21 mouse cellular contexts compared by ENCODE assay signal in the genomic region with DNA sequence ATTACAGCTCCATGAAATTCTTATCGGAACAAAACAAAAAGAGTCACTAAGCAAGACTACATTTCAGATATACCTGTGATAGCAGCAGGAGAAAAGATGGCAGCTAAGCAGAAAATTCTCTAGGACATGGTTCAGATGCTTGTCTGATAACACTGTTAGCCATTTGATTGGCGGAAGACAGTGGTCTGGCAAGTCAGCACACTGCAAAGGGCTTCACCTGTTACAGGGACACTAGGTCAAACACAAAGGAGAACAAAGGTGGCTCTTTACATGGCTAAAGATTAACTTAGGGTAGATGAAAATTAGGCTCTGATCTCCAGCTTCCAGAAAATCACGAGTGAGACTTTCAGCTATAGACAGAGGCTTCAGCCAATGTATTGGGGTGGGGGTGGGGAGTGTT. TPM values are rescaled to one million over a fixed set of nuclear protein-coding genes. Genes with fewer than 3 reads are reported as not detected.
DNase-seq lines count a peak whose midpoint lies in the region; ATAC-seq lines count a peak whose summit lies in the region.
"Had no signal": no experiment of that assay in that cellular context is flagged by ENCODE, and none has a peak within 500 bp of the region (broad histone marks: within the 10 kb centered on the region; RNA-seq: fewer than 3 reads in every experiment).

A gene (minus strand): TSS at position 170 of the 400 bp plus-strand sequence.

- no peak within 1 kb of the TSS for H3K9ac ChIP-seq in intestine, embryonic 16.5 days (ENCODE audit: low read depth, low read length)
- no peak within 1 kb of the TSS for H3K9ac ChIP-seq in liver, embryonic 15.5 days
- H3K9ac ChIP-seq: heart, embryonic 15.5 days; limb, embryonic 13.5 days; midbrain, embryonic 12.5 days had no signal

- DNase-seq in kidney, adult 11 months, result peak; percentile 34
- no peak for DNase-seq in kidney, adult 18-20 months
- peak; percentile 62 for DNase-seq in large intestine, adult 2 months (ENCODE audit: low read depth, low spot score)
- DNase-seq in natural killer cell, adult 2 months (ENCODE audit: low spot score in 2 of 2), result no peak
- DNase-seq in adipocyte (ENCODE audit: low spot score), result no peak
- DNase-seq in frontal cortex, postnatal 10 days (ENCODE audit: low spot score in 2 of 2), result no peak
- DNase-seq: cerebellum, adult 9-10 months; gastrocnemius, postnatal 25 days; heart, adult 2 months; heart, postnatal 4 days; layer of hippocampus, postnatal 36 days; right cerebral cortex, postnatal 14 days had no signal

- H3K9me3 ChIP-seq in intestine, embryonic 16.5 days (ENCODE audit: control insufficient read depth, low read length), result no peaks in the 10 kb centered on the region
- H3K9me3 ChIP-seq in liver, embryonic 15.5 days (replicated peaks), result no peaks in the 10 kb centered on the region
- H3K9me3 ChIP-seq: embryonic facial prominence, embryonic 10.5 days; heart, embryonic 15.5 days; limb, embryonic 13.5 days; midbrain, embryonic 12.5 days had no signal

- peak; percentile 99 for ATAC-seq in intestine, embryonic 16.5 days
- peak; percentile 90 for ATAC-seq in liver, embryonic 15.5 days (ENCODE audit: insufficient read depth)
- ATAC-seq: forebrain, embryonic 14.5 days; hindbrain, embryonic 16.5 days had no signal

- 63% methylated on average over 3 of the region's 3 CpGs for WGBS in intestine, embryonic 16.5 days
- 26% methylated on average over 3 of the region's 3 CpGs for WGBS in large intestine, adult 2 months
- 52% methylated on average over 3 of the region's 3 CpGs for WGBS in liver, embryonic 15.5 days (ENCODE audit: insufficient replicate concordance)

- H3K27me3 ChIP-seq in intestine, embryonic 16.5 days (replicated peaks; ENCODE audit: control insufficient read depth, insufficient read depth, low read length), result no peaks in the 10 kb centered on the region
- H3K27me3 ChIP-seq in liver, embryonic 15.5 days, result no peaks in the 10 kb centered on the region
- H3K27me3 ChIP-seq: CH12.LX; heart, embryonic 15.5 days; limb, embryonic 13.5 days; midbrain, embryonic 12.5 days had no signal

- H3K36me3 ChIP-seq in intestine, embryonic 16.5 days (ENCODE audit: control insufficient read depth, insufficient read depth, low read length), result no peaks in the 10 kb centered on the region
- no peaks in the 10 kb centered on the region for H3K36me3 ChIP-seq in liver, embryonic 15.5 days (replicated peaks)
- H3K36me3 ChIP-seq: embryonic facial prominence, embryonic 10.5 days; heart, embryonic 15.5 days; limb, embryonic 13.5 days; midbrain, embryonic 12.5 days had no signal

- H3K4me2 ChIP-seq in intestine, embryonic 16.5 days (ENCODE audit: low read depth, low read length), result no peak within 1 kb of the TSS
- H3K4me2 ChIP-seq in liver, embryonic 15.5 days, result no peak within 1 kb of the TSS
- H3K4me2 ChIP-seq: heart, embryonic 15.5 days; limb, embryonic 13.5 days; midbrain, embryonic 12.5 days had no signal

- H3K4me3 ChIP-seq in intestine, embryonic 16.5 days (ENCODE audit: low read length), result no peak within 1 kb of the TSS
- peak within 1 kb of the TSS; percentile 29 for H3K4me3 ChIP-seq in liver, embryonic 15.5 days (replicated peaks)
- H3K4me3 ChIP-seq: embryonic facial prominence, embryonic 10.5 days; heart, adult 2 months; heart, embryonic 15.5 days; limb, embryonic 13.5 days; midbrain, embryonic 12.5 days had no signal

- no peaks in the 10 kb centered on the region for H3K4me1 ChIP-seq in intestine, embryonic 16.5 days (ENCODE audit: control insufficient read depth, insufficient read depth, low read length)
- no peaks in the 10 kb centered on the region for H3K4me1 ChIP-seq in liver, embryonic 15.5 days (replicated peaks)
- H3K4me1 ChIP-seq: embryonic facial prominence, embryonic 10.5 days; heart, embryonic 15.5 days; midbrain, embryonic 12.5 days had no signal

- H3K27ac ChIP-seq in intestine, embryonic 16.5 days (ENCODE audit: low read length), result peak within 1 kb of the TSS; percentile 34; the same call in 1 of the 2 replicates
- H3K27ac ChIP-seq in liver, embryonic 15.5 days (replicated peaks), result 0 out of 2 replicates have a peak within 1 kb of the TSS, but pooled peaks have one; percentile 38
- H3K27ac ChIP-seq: embryonic facial prominence, embryonic 10.5 days; heart, adult 2 months; heart, embryonic 15.5 days; limb, embryonic 13.5 days; midbrain, embryonic 12.5 days had no signal

RNA-seq across cellular contexts. Expression of the gene that starts here (rescaled TPM):
- 13.8 and 15.5 TPM in 2 replicates for polyA plus RNA-seq in intestine, embryonic 16.5 days (2015; fragmentation: Nextera tagmentation; extraction: Ambion mirVana)
- polyA plus RNA-seq in large intestine, adult 2 months (2012; rRNA removed), result 4.4 and 8.8 TPM in 2 replicates
- 23.1 and 24.9 TPM in 2 replicates for polyA plus RNA-seq in liver, embryonic 15.5 days (2015; fragmentation: Nextera tagmentation; extraction: Ambion mirVana)

Comparison
In these comparisons a context has a peak if more than half of its experiments do, and no peak if none do; other contexts are left out.
1. DNase-seq: peak in kidney, adult 11 months (single experiment) and large intestine, adult 2 months (single experiment); none in kidney, adult 18-20 months (single experiment), natural killer cell, adult 2 months (0 of 2), adipocyte (single experiment) and frontal cortex, postnatal 10 days (0 of 2).